Mouse (Mus musculus) Muller cell, postnatal 12 days (primary cell): ENCODE results near the gene Sox1.

Source experiments
- DNase-seq: peaks from one replicate; pipeline ENCODE4 v3.0.0-alpha.2; 2015; ENCODE audit errors: inconsistent ontology term

Sox1 gene

GRCm38 (mm10) chr8:12425906-12426305 lies 30.8 kb downstream of the Sox1 start:
- no peak for DNase-seq

- no peak for DNase-seq
Measured at GRCm38 (mm10) chr8:12427346-12427745, 32.3 kb downstream of the Sox1 start.

- DNase-seq = no peak
Measured at GRCm38 (mm10) chr8:12427886-12428799, 33.0 kb downstream of the Sox1 start.

- DNase-seq = no peak
Measured at GRCm38 (mm10) chr8:12428931-12429330, 33.8 kb downstream of the Sox1 start.

DNA sequence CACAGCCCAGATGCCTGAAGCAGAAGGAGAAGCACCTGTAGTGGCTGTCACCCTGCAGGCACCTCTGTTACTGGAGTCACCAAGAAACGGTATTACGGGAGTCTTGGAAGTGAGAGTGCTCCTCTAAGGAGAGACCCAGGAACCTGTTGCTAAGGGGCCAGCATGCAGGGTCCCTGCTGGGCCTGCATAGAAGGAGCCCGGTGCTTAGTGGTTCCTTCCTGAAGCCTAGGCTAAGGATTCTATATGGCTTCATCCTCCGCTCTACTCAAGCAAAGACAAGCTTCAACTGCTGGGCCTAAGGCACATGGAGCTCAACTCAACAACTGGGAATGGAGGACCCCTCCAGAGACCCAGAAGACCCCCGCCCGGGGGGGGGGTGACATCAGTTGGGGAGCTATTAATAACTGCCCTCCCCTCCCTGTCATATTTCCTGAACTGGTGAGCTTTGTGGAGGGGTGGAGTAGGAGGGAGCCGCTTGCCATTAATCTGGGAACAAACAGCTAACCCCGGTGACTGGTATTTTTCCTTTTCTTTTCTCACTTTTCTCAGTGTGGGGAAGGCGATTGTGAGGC lies 34.6 kb downstream of the Sox1 start:
- DNase-seq = no peak

DNA sequence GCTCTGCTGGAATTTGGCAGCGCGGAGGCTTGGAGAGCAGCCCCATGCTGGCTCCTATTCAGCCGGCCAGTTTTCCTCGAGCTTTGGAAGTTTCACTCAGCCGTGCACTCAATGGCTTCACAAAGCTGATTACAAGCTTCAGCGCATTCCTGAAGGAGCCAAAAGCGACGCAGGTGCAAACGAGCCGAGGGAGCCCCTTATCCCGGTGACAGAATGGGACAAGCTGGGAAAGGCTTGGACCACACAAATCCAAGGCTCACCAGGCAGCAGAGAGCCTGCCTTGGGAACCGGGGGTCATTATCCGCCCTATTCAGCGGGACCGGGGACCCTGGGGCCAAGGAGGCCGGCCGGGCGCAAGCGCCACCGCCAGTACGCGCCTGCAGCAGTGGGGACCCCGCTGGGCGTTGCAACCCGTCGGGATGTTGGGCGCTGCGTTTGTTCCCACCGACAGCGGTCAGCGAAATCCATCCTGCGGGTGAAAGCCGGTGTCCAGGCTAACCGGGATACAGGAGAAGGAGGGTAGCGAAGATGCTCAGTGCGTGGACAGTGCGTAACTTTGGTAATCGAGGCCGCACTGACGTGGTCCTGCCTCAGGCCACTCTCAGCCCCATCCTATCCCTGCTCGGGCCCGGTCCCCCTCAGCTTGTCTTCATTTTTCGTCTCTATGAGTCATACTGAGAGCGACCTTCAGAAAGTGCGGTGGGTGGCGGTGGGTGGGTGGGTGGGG lies 35.2 kb downstream of the Sox1 start:
- DNase-seq = peak; percentile 85

- DNase-seq = no peak
Measured at GRCm38 (mm10) chr8:12430900-12431737, 36.0 kb downstream of the Sox1 start.

DNA sequence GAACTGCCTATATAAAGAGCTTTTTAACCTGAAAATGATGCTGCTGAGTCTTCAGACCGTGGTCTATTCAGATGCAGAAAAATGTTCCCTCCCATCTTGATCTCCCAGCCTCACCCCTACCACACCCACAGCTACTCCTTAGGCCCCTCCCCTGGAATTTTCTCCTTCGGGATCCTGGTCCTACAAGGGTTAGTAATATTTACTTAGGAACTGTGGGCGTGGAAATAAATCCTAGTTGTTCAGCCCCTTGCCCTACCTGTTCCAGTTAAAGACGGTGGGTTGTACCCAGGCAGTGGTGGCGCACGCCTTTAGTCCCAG lies 36.6 kb downstream of the Sox1 start:
- DNase-seq = no peak

DNA sequence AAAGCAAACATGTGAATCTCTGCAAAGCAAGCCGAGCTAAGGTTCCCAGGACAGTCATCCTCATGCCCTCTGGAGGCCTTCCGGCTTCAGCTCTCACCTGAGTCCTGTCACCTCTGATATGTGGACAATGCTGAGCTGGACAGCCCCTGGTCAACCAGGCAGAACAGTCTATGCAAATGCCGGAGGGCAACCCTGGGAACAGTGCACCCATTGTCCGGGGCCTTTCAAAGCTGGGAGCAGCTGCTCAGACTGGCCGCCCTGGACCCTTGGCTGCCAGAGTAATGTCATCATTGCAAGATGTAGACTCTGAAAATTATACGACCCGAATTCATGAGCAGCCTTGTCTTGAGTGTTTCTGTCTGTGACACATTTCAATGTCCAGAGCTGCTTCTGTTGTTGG lies 37.5 kb downstream of the Sox1 start:
- peak; percentile 81 for DNase-seq

- no peak for DNase-seq
Measured at GRCm38 (mm10) chr8:12434771-12435170, 39.7 kb downstream of the Sox1 start.

DNA sequence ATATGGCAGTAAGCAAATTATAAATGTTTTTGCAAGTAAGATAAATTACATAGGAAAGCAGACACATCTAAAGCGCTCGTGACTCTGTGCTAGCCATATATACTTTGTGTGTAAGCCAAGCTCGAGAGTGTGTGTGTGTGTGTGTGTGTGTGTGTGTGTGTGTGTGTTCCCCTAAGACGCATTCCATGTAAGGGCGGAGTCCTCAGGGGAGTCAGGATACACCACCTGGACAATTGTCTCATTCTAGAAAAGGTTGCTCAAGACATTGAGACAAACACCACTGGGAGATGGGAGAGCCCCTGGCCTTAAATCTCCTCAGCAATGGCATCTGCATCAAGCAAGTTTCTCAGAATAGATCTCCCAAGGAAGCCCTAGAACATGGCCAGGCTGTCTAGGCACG lies 42.9 kb downstream of the Sox1 start:
- DNase-seq = no peak

GRCm38 (mm10) chr8:12439044-12439443 lies 43.9 kb downstream of the Sox1 start:
- DNase-seq = no peak

DNA sequence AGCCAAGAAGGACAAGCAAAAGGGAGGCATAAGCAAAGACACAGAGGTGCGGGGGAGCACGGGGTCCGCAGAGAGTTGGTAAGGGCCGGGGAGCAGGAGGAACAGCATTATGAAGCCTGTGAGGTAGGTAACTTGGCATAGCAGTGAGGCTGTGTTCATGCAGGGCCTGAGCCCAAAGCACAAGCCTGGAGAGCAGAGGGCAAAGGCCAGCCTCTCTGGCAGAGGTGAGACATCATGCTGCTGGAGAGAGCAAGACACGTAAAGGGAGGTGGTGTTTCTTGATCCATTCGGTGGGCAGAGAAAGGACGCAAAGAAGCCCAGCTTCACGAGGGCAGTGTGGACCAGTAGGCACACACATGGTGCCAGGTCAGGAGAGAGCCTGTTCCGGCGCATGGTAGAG lies 44.8 kb downstream of the Sox1 start:
- DNase-seq = no peak

- no peak for DNase-seq
Measured at GRCm38 (mm10) chr8:12440997-12441396, 45.9 kb downstream of the Sox1 start.

GRCm38 (mm10) chr8:12445258-12445657 lies 50.2 kb downstream of the Sox1 start:
- no peak for DNase-seq

GRCm38 (mm10) chr8:12445926-12446680 lies 51.0 kb downstream of the Sox1 start:
- no peak for DNase-seq
